ENCODE assay signal across 16 mouse cellular contexts in the genomic region with DNA sequence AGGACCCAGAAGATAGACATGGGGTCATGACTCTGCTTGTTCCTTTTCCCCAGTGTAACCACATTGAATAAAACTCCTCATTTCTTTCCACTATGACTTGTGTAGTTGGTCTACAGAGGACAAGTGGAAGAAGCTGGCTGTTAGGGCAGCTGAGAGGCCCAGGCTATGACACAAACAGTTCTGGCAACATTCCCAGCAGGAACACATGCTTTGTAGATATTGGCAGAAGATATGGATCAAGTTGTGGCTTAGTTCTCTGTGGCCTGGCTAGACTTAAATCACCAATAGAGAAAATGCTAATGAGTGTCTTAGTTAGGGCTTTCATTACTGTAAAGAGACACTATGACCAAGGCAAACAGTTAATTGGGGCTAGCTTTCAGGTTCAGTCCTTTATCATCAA.
"Had no signal": no experiment of that assay in that cellular context is flagged by ENCODE, and none has a peak within 500 bp of the region (broad histone marks: within the 10 kb centered on the region; RNA-seq: fewer than 3 reads in every experiment).

No protein-coding gene starts in this region.

- H3K4me3 ChIP-seq: kidney, embryonic 15.5 days; limb, embryonic 12.5 days; liver, embryonic 15.5 days; myocyte; neural tube, embryonic 15.5 days; stomach, embryonic 15.5 days had no signal

- H3K9ac ChIP-seq: kidney, embryonic 15.5 days; limb, embryonic 12.5 days; liver, embryonic 15.5 days; neural tube, embryonic 15.5 days; stomach, embryonic 15.5 days had no signal

- H3K27ac ChIP-seq: kidney, embryonic 15.5 days; limb, embryonic 12.5 days; liver, embryonic 15.5 days; neural tube, embryonic 15.5 days; stomach, embryonic 15.5 days had no signal

- ATAC-seq: lung, postnatal 0 days had no signal

- H3K27me3 ChIP-seq: kidney, embryonic 15.5 days; limb, embryonic 12.5 days; liver, embryonic 15.5 days; neural tube, embryonic 15.5 days; stomach, embryonic 15.5 days had no signal

- H3K4me1 ChIP-seq: limb, embryonic 12.5 days; liver, embryonic 15.5 days; neural tube, embryonic 15.5 days; stomach, embryonic 15.5 days had no signal

- H3K36me3 ChIP-seq: kidney, embryonic 15.5 days; limb, embryonic 12.5 days; liver, embryonic 15.5 days; neural tube, embryonic 15.5 days; stomach, embryonic 15.5 days had no signal

- H3K4me2 ChIP-seq: kidney, embryonic 15.5 days; limb, embryonic 12.5 days; liver, embryonic 15.5 days; neural tube, embryonic 15.5 days; stomach, embryonic 15.5 days had no signal

- DNase-seq: kidney, postnatal 25 days; layer of hippocampus, postnatal 36 days; liver; lung, adult 2 months; lung, postnatal 36 days; midbrain, embryonic 14.5 days; spleen, adult 18-20 months; thymus, adult 2 months; thymus, postnatal 25 days had no signal

- H3K9me3 ChIP-seq: kidney, embryonic 15.5 days; limb, embryonic 12.5 days; liver, embryonic 15.5 days; neural tube, embryonic 15.5 days; stomach, embryonic 15.5 days had no signal
